Comparison of ENCODE assay signal across 9 mouse cellular contexts in genomic region chr8:70268799-70269565, GRCm38 (mm10). TPM values are rescaled to one million over a fixed set of nuclear protein-coding genes. Genes with fewer than 3 reads are reported as not detected.
DNase-seq lines count a peak whose midpoint lies in the region; ATAC-seq lines count a peak whose summit lies in the region.
"Had no signal": no experiment of that assay in that cellular context is flagged by ENCODE, and none has a peak within 500 bp of the region (broad histone marks: within the 10 kb centered on the region; RNA-seq: fewer than 3 reads in every experiment).

No protein-coding gene starts in this region.

- H3K4me3 ChIP-seq in kidney, embryonic 16.5 days (ENCODE audit: low read length): no peak overlapping the region
- H3K4me3 ChIP-seq in embryonic facial prominence, embryonic 14.5 days (ENCODE audit: low read depth, low read length): no peak overlapping the region
- H3K4me3 ChIP-seq in limb, embryonic 11.5 days (ENCODE audit: low read depth, low read length): no peak overlapping the region
- H3K4me3 ChIP-seq: erythroblast, embryonic 14.5 days had no signal

- WGBS in kidney, embryonic 16.5 days: 52% methylated on average over 11 of the region's 11 CpGs
- 44% methylated on average over 11 of the region's 11 CpGs for WGBS in embryonic facial prominence, embryonic 14.5 days
- WGBS in limb, embryonic 11.5 days: 54% methylated on average over 11 of the region's 11 CpGs

- no peak overlapping the region for H3K27ac ChIP-seq in kidney, embryonic 16.5 days (ENCODE audit: low read length)
- peak overlapping the region; percentile 46; the same call in 1 of the 2 replicates for H3K27ac ChIP-seq in embryonic facial prominence, embryonic 14.5 days (replicated peaks; ENCODE audit: low read depth, low read length)
- H3K27ac ChIP-seq in limb, embryonic 11.5 days (replicated peaks; ENCODE audit: low read depth, low read length): no peak overlapping the region

- no peak overlapping the region for H3K4me2 ChIP-seq in kidney, embryonic 16.5 days (replicated peaks; ENCODE audit: low read depth, low read length)
- no peak overlapping the region for H3K4me2 ChIP-seq in embryonic facial prominence, embryonic 14.5 days (ENCODE audit: low read depth, low read length)
- no peak overlapping the region for H3K4me2 ChIP-seq in limb, embryonic 11.5 days (ENCODE audit: low read depth, severe bottlenecking)

- peak; percentile 23 for DNase-seq in kidney, adult 18-20 months
- peak; percentile 66 for DNase-seq in R1 (ENCODE audit: low read depth, low spot score)
- peak; percentile 57 for DNase-seq in embryonic facial prominence, embryonic 14.5 days (ENCODE audit: low spot score)
- DNase-seq in limb, embryonic 11.5 days (ENCODE audit: low spot score): peak; percentile 46
- DNase-seq in retina, embryonic 14.5 days (ENCODE audit: low spot score): peak; percentile 51
- DNase-seq in natural killer cell, adult 2 months (ENCODE audit: low spot score in 2 of 2): no peak
- no peak for DNase-seq in yolk sac, embryonic 10.5 days (ENCODE audit: low spot score)

- no peaks in the 10 kb centered on the region for H3K27me3 ChIP-seq in kidney, embryonic 16.5 days (ENCODE audit: insufficient read depth, low read length)
- no peaks in the 10 kb centered on the region for H3K27me3 ChIP-seq in embryonic facial prominence, embryonic 14.5 days (replicated peaks; ENCODE audit: control insufficient read depth, insufficient read depth, low read length)
- no peaks in the 10 kb centered on the region for H3K27me3 ChIP-seq in limb, embryonic 11.5 days (ENCODE audit: control insufficient read depth, insufficient read depth, low read length)

- no peak for ATAC-seq in kidney, embryonic 16.5 days (ENCODE audit: low FRiP score, low TSS enrichment)
- peak; percentile 24; the same call in 1 of the 2 replicates for ATAC-seq in embryonic facial prominence, embryonic 14.5 days (ENCODE audit: low read depth)
- no peak for ATAC-seq in limb, embryonic 11.5 days (ENCODE audit: insufficient number of reproducible peaks, low FRiP score, low TSS enrichment, low read depth)

- H3K36me3 ChIP-seq in kidney, embryonic 16.5 days (ENCODE audit: insufficient read depth, low read length): peaks cover 9% of the 10 kb centered on the region
- H3K36me3 ChIP-seq in embryonic facial prominence, embryonic 14.5 days (ENCODE audit: control insufficient read depth, insufficient read depth, low read length): peaks cover 21% of the 10 kb centered on the region
- H3K36me3 ChIP-seq in limb, embryonic 11.5 days (ENCODE audit: control insufficient read depth, insufficient read depth, low read length): peaks cover 6% of the 10 kb centered on the region; the same call in 1 of the 2 replicates

- H3K9ac ChIP-seq in kidney, embryonic 16.5 days (replicated peaks; ENCODE audit: low read length): no peak overlapping the region
- no peak overlapping the region for H3K9ac ChIP-seq in embryonic facial prominence, embryonic 14.5 days (ENCODE audit: low read depth, low read length)
- H3K9ac ChIP-seq in limb, embryonic 11.5 days (ENCODE audit: low read length): no peak overlapping the region

- H3K9me3 ChIP-seq in kidney, embryonic 16.5 days (ENCODE audit: low read length): no peaks in the 10 kb centered on the region
- no peaks in the 10 kb centered on the region for H3K9me3 ChIP-seq in embryonic facial prominence, embryonic 14.5 days (ENCODE audit: control insufficient read depth, low read length)
- H3K9me3 ChIP-seq in limb, embryonic 11.5 days (ENCODE audit: control insufficient read depth, low read length): 0 out of 2 replicates have a peak, but pooled peaks cover 2% of the 10 kb centered on the region

- peaks cover 6% of the 10 kb centered on the region; the same call in 1 of the 2 replicates for H3K4me1 ChIP-seq in kidney, embryonic 16.5 days (ENCODE audit: insufficient read depth, low read length)
- no peaks in the 10 kb centered on the region for H3K4me1 ChIP-seq in embryonic facial prominence, embryonic 14.5 days (ENCODE audit: control insufficient read depth, insufficient read depth, low read length)
- H3K4me1 ChIP-seq in limb, embryonic 11.5 days (ENCODE audit: control insufficient read depth, insufficient read depth, low read length): no peaks in the 10 kb centered on the region

RNA-seq across cellular contexts. Expression of gene Homer3, which starts 13.6 kb away (rescaled TPM):
- 74.2 and 81.3 TPM in 2 replicates for polyA plus RNA-seq in kidney, embryonic 16.5 days (2015; fragmentation: Nextera tagmentation; extraction: Ambion mirVana)
- 26.8 and 37.3 TPM in 2 replicates for polyA plus RNA-seq in embryonic facial prominence, embryonic 14.5 days (2014; fragmentation: Nextera tagmentation; extraction: Ambion mirVana)
- 75.2 and 78.6 TPM in 2 replicates for polyA plus RNA-seq in limb, embryonic 11.5 days (2014; fragmentation: Nextera tagmentation; extraction: Ambion mirVana)

RNA-seq across cellular contexts. Expression of gene Ddx49, which starts 33.3 kb away (rescaled TPM):
- 51.8 and 54.1 TPM in 2 replicates for polyA plus RNA-seq in kidney, embryonic 16.5 days (2015; fragmentation: Nextera tagmentation; extraction: Ambion mirVana)
- 47.4 and 49.2 TPM in 2 replicates for polyA plus RNA-seq in embryonic facial prominence, embryonic 14.5 days (2014; fragmentation: Nextera tagmentation; extraction: Ambion mirVana)
- 55.8 and 62.1 TPM in 2 replicates for polyA plus RNA-seq in limb, embryonic 11.5 days (2014; fragmentation: Nextera tagmentation; extraction: Ambion mirVana)

RNA-seq across cellular contexts. Expression of gene Cope, which starts 33.3 kb away (rescaled TPM):
- polyA plus RNA-seq in kidney, embryonic 16.5 days (2015; fragmentation: Nextera tagmentation; extraction: Ambion mirVana): 389 and 439 TPM in 2 replicates
- polyA plus RNA-seq in embryonic facial prominence, embryonic 14.5 days (2014; fragmentation: Nextera tagmentation; extraction: Ambion mirVana): 314 and 345 TPM in 2 replicates
- 263 and 281 TPM in 2 replicates for polyA plus RNA-seq in limb, embryonic 11.5 days (2014; fragmentation: Nextera tagmentation; extraction: Ambion mirVana)

RNA-seq across cellular contexts. Expression of gene Armc6, which starts 34.7 kb away (rescaled TPM):
- polyA plus RNA-seq in kidney, embryonic 16.5 days (2015; fragmentation: Nextera tagmentation; extraction: Ambion mirVana): 23.8 and 31.5 TPM in 2 replicates
- polyA plus RNA-seq in embryonic facial prominence, embryonic 14.5 days (2014; fragmentation: Nextera tagmentation; extraction: Ambion mirVana): 28.8 and 33.4 TPM in 2 replicates
- 19.8 and 20.1 TPM in 2 replicates for polyA plus RNA-seq in limb, embryonic 11.5 days (2014; fragmentation: Nextera tagmentation; extraction: Ambion mirVana)

RNA-seq across cellular contexts. Expression of gene Sugp2, which starts 35.0 kb away (rescaled TPM):
- polyA plus RNA-seq in kidney, embryonic 16.5 days (2015; fragmentation: Nextera tagmentation; extraction: Ambion mirVana): 28.0 and 34.8 TPM in 2 replicates
- 27.1 and 32.7 TPM in 2 replicates for polyA plus RNA-seq in embryonic facial prominence, embryonic 14.5 days (2014; fragmentation: Nextera tagmentation; extraction: Ambion mirVana)
- polyA plus RNA-seq in limb, embryonic 11.5 days (2014; fragmentation: Nextera tagmentation; extraction: Ambion mirVana): 34.3 and 41.0 TPM in 2 replicates

Comparison
In these comparisons a context has a peak if more than half of its experiments do, and no peak if none do; other contexts are left out.
1. DNase-seq: peak in kidney, adult 18-20 months (single experiment), R1 (single experiment), embryonic facial prominence, embryonic 14.5 days (single experiment), limb, embryonic 11.5 days (single experiment) and retina, embryonic 14.5 days (single experiment); none in natural killer cell, adult 2 months (0 of 2) and yolk sac, embryonic 10.5 days (single experiment).